Mouse (Mus musculus) ES-E14 (cell line): ENCODE results near the gene Phgr1. TPM values are rescaled to one million over a fixed set of nuclear protein-coding genes. Genes with fewer than 3 reads are reported as not detected.

Experiments used
- DNase-seq: peaks from one replicate; pipeline ENCODE4 v3.0.0-alpha.2; 2013; ENCODE audit warnings: low read depth, low spot score
- H3K27ac ChIP-seq: 2 replicates; pipeline ENCODE4 v1.5.1; 2012; ENCODE audit warnings: low read depth, mild to moderate bottlenecking, low read length, moderate library complexity, mixed read lengths; ENCODE audit not compliant: poor library complexity, insufficient read depth, severe bottlenecking
- H3K36me3 ChIP-seq: 2 replicates; pipeline ENCODE4 v1.6.1; 2012; ENCODE audit warnings: mild to moderate bottlenecking, low read length, moderate library complexity, mixed read lengths; ENCODE audit not compliant: control insufficient read depth, poor library complexity, insufficient read depth, severe bottlenecking
- H3K4me1 ChIP-seq, 2 experiments: fragments of 150-350 bp in 1 of 2; sonication (generic) in 1 of 2; 2 replicates each; pipeline ENCODE4 v1.6.1; 2012; ENCODE audit warnings: low read length in 2 of 2, mild to moderate bottlenecking in 1 of 2, mixed read lengths in 1 of 2; ENCODE audit not compliant: control insufficient read depth in 2 of 2, insufficient read depth in 2 of 2, poor library complexity in 1 of 2
- H3K4me3 ChIP-seq, 2 experiments: fragments of 150-350 bp in 1 of 2; sonication (generic) in 1 of 2; 2 replicates each; pipeline ENCODE4 v1.5.1; 2012; ENCODE audit warnings: low read length in 2 of 2, low read depth in 1 of 2, mild to moderate bottlenecking in 1 of 2, mixed read lengths in 1 of 2; ENCODE audit not compliant: insufficient read depth in 1 of 2, poor library complexity in 1 of 2, severe bottlenecking in 1 of 2
- H3K9ac ChIP-seq: 2 replicates; pipeline ENCODE4 v1.6.1; 2012; ENCODE audit warnings: low read depth, mild to moderate bottlenecking, low read length, mixed read lengths; ENCODE audit not compliant: poor library complexity, insufficient read depth, severe bottlenecking
- H3K9me3 ChIP-seq: fragments of 150-350 bp; sonication (generic); 2 replicates; pipeline ENCODE4 v1.6.1; 2012; ENCODE audit warnings: low read depth, mild to moderate bottlenecking, low read length; ENCODE audit not compliant: control insufficient read depth, insufficient read depth
- CHD2 ChIP-seq: IDR thresholded peaks from 2 replicates; pipeline ENCODE4 v1.6.1; 2014; ENCODE audit warnings: mild to moderate bottlenecking, low read depth, low read length, inconsistent platforms
- HCFC1 ChIP-seq: IDR thresholded peaks from 2 replicates; pipeline ENCODE4 v1.6.1; 2012; ENCODE audit warnings: low read length, inconsistent platforms, borderline replicate concordance; ENCODE audit not compliant: insufficient read depth
- MAFK ChIP-seq: IDR thresholded peaks from 2 replicates; pipeline ENCODE4 v1.6.1; 2014; ENCODE audit warnings: mild to moderate bottlenecking, low read depth, low read length, inconsistent platforms; ENCODE audit not compliant: insufficient read depth
- ZC3H11A ChIP-seq: IDR thresholded peaks from 2 replicates; pipeline ENCODE4 v1.6.1; 2012; ENCODE audit warnings: low read depth, mild to moderate bottlenecking, inconsistent platforms, low read length, borderline replicate concordance
- ZNF384 ChIP-seq: IDR thresholded peaks from 2 replicates; pipeline ENCODE4 v1.6.1; 2012; ENCODE audit warnings: low read depth, low read length, inconsistent platforms
- in situ Hi-C, 2 experiments: fragments of 600-800 bp; cut with MboI; formaldehyde crosslinking; loops; one replicate each; pipeline ENCODE4 v1.15.1; 2025; ENCODE audit warnings: low sequenced_read_pairs in 2 of 2, inconsistent platforms in 1 of 2; ENCODE audit not compliant: unreplicated experiment in 2 of 2
- total RNA-seq: library from RNA; depleted of rRNA; stranded (reverse); fragments of 300-350 nt; gene quantifications from 2 replicates; pipeline ENCODE4 v1.2.3, GENCODE M21; 2012

Phgr1 gene
- total RNA-seq, 1 experiment, result not detected

GRCm38 (mm10) chr2:118802542-118803118 lies 30.1 kb downstream of the Phgr1 start:
- H3K4me1 ChIP-seq, result no peaks in the 10 kb centered on the region
- TF ChIP-seq ZC3H11A, result no peak
- TF ChIP-seq ZNF384, result no peak
- TF ChIP-seq HCFC1, result no peak
- no peak for TF ChIP-seq MAFK
- TF ChIP-seq CHD2, result no peak
- no peak overlapping the region for H3K27ac ChIP-seq
- no peaks in the 10 kb centered on the region for H3K36me3 ChIP-seq
- no peak overlapping the region for H3K4me3 ChIP-seq
- in situ Hi-C loops, result no loop called here
- no peak for DNase-seq
- H3K9me3 ChIP-seq, result no peaks in the 10 kb centered on the region
- no peak overlapping the region for H3K9ac ChIP-seq

- DNase-seq, result no peak
- H3K4me3 ChIP-seq, result no peak overlapping the region
- no peak overlapping the region for H3K9ac ChIP-seq
- no peak overlapping the region for H3K27ac ChIP-seq
- in situ Hi-C loops, result no loop called here
- H3K4me1 ChIP-seq, result no peaks in the 10 kb centered on the region
- no peaks in the 10 kb centered on the region for H3K36me3 ChIP-seq
- TF ChIP-seq MAFK, result no peak
- H3K9me3 ChIP-seq, result no peaks in the 10 kb centered on the region
Observed at GRCm38 (mm10) chr2:118804474-118804873, 31.9 kb downstream of the Phgr1 start.

GRCm38 (mm10) chr2:118805137-118805536 lies 32.6 kb downstream of the Phgr1 start:
- no peaks in the 10 kb centered on the region for H3K36me3 ChIP-seq
- DNase-seq, result no peak
- no peak overlapping the region for H3K4me3 ChIP-seq
- in situ Hi-C loops, result no loop called here
- no peak overlapping the region for H3K27ac ChIP-seq
- no peak for TF ChIP-seq ZC3H11A
- no peak for TF ChIP-seq MAFK
- TF ChIP-seq ZNF384, result no peak
- no peak for TF ChIP-seq CHD2
- no peak for TF ChIP-seq HCFC1
- no peaks in the 10 kb centered on the region for H3K4me1 ChIP-seq
- no peaks in the 10 kb centered on the region for H3K9me3 ChIP-seq
- H3K9ac ChIP-seq, result no peak overlapping the region

- TF ChIP-seq HCFC1 (no peak), ZC3H11A (no peak), CHD2 (no peak), MAFK (no peak), ZNF384 (no peak)
- no peak overlapping the region for H3K27ac ChIP-seq
- H3K4me1 ChIP-seq, result no peaks in the 10 kb centered on the region
- H3K9ac ChIP-seq, result no peak overlapping the region
- in situ Hi-C loops, result no loop called here
- DNase-seq, result no peak
- H3K9me3 ChIP-seq, result no peaks in the 10 kb centered on the region
- no peaks in the 10 kb centered on the region for H3K36me3 ChIP-seq
- no peak overlapping the region for H3K4me3 ChIP-seq
Observed at GRCm38 (mm10) chr2:118805756-118806155, 33.2 kb downstream of the Phgr1 start.

GRCm38 (mm10) chr2:118806860-118807259 lies 34.3 kb downstream of the Phgr1 start:
- Histone ChIP-seq H3K9me3 (no peaks in the 10 kb centered on the region), H3K4me3 (no peak overlapping the region), H3K4me1 (no peaks in the 10 kb centered on the region), H3K27ac (no peak overlapping the region), H3K9ac (no peak overlapping the region), H3K36me3 (no peaks in the 10 kb centered on the region)
- TF ChIP-seq ZC3H11A (no peak), MAFK (no peak), HCFC1 (no peak), ZNF384 (no peak), CHD2 (no peak)
- no peak for DNase-seq
- in situ Hi-C loops, result no loop called here
